Mouse (Mus musculus) midbrain, embryonic 11.5 days (tissue): ENCODE results near the gene Tcf7l1. TPM values are rescaled to one million over a fixed set of nuclear protein-coding genes. Genes with fewer than 3 reads are reported as not detected.

Experiments
- ATAC-seq: fragments of 200-750 bp; cut with Nextera tagmentation; 2 replicates; pipeline ENCODE4 v1.8.0; 2017; ENCODE audit warnings: moderate TSS enrichment, moderate library complexity; ENCODE audit not compliant: low FRiP score
- DNase-seq: peaks from one replicate; pipeline ENCODE4 v3.0.0; 2015; ENCODE audit warnings: low spot score; ENCODE audit errors: missing footprints
- H3K27ac ChIP-seq: fragments of 300-500 bp; sonication (generic); 2 replicates; pipeline ENCODE4 v1.5.1; 2014; ENCODE audit warnings: low read depth, low read length
- H3K27me3 ChIP-seq: fragments of 300-500 bp; sonication (generic); 2 replicates; pipeline ENCODE4 v1.6.1; 2014; ENCODE audit warnings: mild to moderate bottlenecking, low read length, moderate library complexity, mixed read lengths; ENCODE audit not compliant: control insufficient read depth, insufficient read depth
- H3K36me3 ChIP-seq: fragments of 300-500 bp; sonication (generic); 2 replicates; pipeline ENCODE4 v1.6.1; 2014; ENCODE audit warnings: mild to moderate bottlenecking, low read length, moderate library complexity, mixed read lengths; ENCODE audit not compliant: control insufficient read depth, insufficient read depth
- H3K4me1 ChIP-seq: fragments of 300-500 bp; sonication (generic); 2 replicates; pipeline ENCODE4 v1.6.1; 2014; ENCODE audit warnings: low read length; ENCODE audit not compliant: control insufficient read depth, insufficient read depth
- H3K4me2 ChIP-seq: fragments of 300-500 bp; sonication (generic); 2 replicates; pipeline ENCODE4 v1.6.1; 2014; ENCODE audit warnings: mild to moderate bottlenecking, moderate library complexity
- H3K4me3 ChIP-seq: fragments of 300-500 bp; sonication (generic); 2 replicates; pipeline ENCODE4 v1.5.1; 2014; ENCODE audit warnings: low read depth, low read length
- H3K9ac ChIP-seq: fragments of 300-500 bp; sonication (generic); 2 replicates; pipeline ENCODE4 v1.6.1; 2014; ENCODE audit warnings: low read length
- H3K9me3 ChIP-seq: fragments of 300-500 bp; sonication (generic); 2 replicates; pipeline ENCODE4 v1.6.1; 2016; ENCODE audit warnings: low read length; ENCODE audit not compliant: control insufficient read depth
- WGBS: fragments of 180-500 bp; shearing (Covaris S2); extraction: QIAGEN DNeasy Blood & Tissue Kit; methylation state at CpG from one replicate; pipeline ENCODE4 v1.1.7; 2014; 5-methylcytosine and 5-hydroxymethylcytosine counted together
- polyA plus RNA-seq: library from polyadenylated mRNA; unstranded; fragments of >200 nt; fragmentation: Nextera tagmentation; extraction: Ambion mirVana; gene quantifications from 2 replicates; pipeline ENCODE4 v1.2.1, GENCODE M21; 2014

Gene Tcf7l1
- polyA plus RNA-seq, 1 experiment from 2014 or later = 19.8 TPM

DNA sequence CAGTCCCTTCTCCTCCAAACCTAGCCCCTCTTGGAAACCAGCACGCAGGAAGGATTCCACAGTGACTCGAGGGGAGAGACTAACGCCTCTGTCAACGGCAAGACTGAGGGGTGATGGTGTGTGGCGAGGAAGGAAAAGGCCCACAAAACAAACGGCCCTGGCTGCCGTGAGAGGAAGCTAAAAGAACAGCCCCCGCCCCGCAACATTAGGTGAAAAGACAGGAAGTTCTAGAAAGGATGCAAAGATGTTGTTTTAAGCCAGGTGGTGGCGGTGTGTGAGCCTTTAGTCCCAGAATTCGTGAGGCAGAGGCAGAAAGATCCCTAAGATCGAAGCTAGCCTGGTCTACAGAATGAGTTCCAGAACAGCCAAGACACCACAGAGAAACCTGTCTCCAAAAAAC lies 43.3 kb downstream of the Tcf7l1 start:
- H3K27ac ChIP-seq = no peak overlapping the region
- H3K4me3 ChIP-seq = no peak overlapping the region
- no peak for ATAC-seq
- no peaks in the 10 kb centered on the region for H3K27me3 ChIP-seq
- no peak overlapping the region for H3K4me2 ChIP-seq
- H3K9me3 ChIP-seq = no peaks in the 10 kb centered on the region
- H3K9ac ChIP-seq = no peak overlapping the region
- peaks cover 22% of the 10 kb centered on the region for H3K4me1 ChIP-seq
- DNase-seq = no peak
- 74% methylated on average over 12 of the region's 12 CpGs for WGBS
- no peaks in the 10 kb centered on the region for H3K36me3 ChIP-seq

DNA sequence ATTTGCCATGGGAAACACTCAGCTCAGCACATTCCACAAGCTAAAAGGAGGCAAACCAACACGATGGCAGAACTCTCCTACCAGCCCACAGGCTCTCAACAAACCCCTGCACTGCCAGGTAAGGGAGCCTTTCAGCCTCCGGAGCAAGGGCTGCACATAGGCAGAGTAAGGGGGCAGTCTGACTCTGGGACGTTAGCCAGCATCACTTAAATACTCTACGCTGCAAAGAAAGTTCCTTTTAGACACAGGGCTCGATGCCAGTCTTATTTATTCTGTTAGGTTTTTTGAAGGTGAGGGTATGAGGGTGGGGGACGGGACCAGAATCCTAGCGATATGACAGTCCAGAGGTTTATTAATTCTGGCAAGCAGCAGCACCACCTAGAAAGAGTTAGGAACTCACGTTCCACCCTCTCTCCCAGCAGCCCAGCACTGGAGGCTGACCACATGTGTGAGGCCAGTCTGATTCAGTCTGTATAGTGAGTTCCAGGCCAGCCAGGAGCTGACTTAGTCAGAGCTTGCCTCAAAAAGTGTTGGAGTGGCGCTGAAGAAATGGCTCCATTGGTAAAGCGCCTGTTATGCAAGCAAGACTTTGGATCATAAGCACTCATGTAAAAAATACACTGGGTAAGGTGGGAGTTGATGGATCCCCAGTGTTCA lies 44.8 kb downstream of the Tcf7l1 start:
- peaks cover 19% of the 10 kb centered on the region for H3K4me1 ChIP-seq

DNA sequence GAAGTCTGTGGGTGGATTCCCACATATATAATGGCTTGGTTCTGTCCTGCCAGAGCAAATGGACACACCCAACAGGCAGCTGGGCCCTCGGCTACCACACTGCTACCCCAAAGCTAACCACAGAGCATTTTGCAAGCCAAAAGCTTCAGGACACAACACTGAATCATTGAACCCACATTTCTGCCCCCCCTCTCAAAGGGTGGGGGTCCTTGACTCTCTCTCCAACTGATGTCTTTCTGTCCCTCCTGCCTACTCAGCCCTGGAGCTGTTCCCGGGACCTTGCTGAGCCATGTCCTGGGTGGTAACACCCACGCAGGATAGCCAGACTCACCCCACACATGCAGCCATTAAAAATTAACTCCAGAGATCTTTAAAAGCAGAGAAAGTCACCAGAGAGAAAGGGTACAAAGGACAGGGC lies 45.4 kb downstream of the Tcf7l1 start:
- Histone ChIP-seq H3K9ac (no peak overlapping the region), H3K36me3 (no peaks in the 10 kb centered on the region), H3K27ac (no peak overlapping the region), H3K27me3 (no peaks in the 10 kb centered on the region), H3K4me1 (peaks cover 13% of the 10 kb centered on the region), H3K4me3 (no peak overlapping the region), H3K9me3 (no peaks in the 10 kb centered on the region), H3K4me2 (no peak overlapping the region)
- ATAC-seq = no peak
- WGBS = 85% methylated on average over 3 of the region's 3 CpGs
- no peak for DNase-seq

More for the DNA sequence above, 44.8 kb downstream of the Tcf7l1 start:
- Histone ChIP-seq H3K4me3 (no peak overlapping the region), H3K9ac (no peak overlapping the region), H3K36me3 (no peaks in the 10 kb centered on the region), H3K27me3 (no peaks in the 10 kb centered on the region), H3K4me2 (no peak overlapping the region), H3K27ac (no peak overlapping the region), H3K9me3 (no peaks in the 10 kb centered on the region)
- DNase-seq = no peak
- 84% methylated on average over 10 of the region's 10 CpGs for WGBS
- no peak for ATAC-seq

DNA sequence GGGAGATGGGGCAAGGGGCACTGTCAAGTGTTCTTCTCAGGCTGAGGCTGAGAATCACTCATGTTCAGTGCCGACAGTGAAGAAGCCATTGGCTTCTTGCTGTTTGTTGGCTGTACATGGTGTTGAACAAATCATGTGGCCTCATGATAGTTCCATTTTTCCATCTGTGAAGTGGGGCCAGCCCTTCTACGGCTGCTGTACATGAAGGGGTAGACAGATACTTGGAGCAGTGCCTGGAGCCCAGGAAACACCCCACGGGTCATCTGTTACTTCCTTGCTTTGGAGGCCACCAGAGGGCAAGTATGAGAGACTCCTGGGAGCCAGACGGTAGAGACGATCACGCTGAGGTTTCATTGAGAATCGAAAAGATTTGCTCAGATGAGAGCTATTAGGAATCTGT lies 46.7 kb downstream of the Tcf7l1 start:
- DNase-seq = no peak
- no peaks in the 10 kb centered on the region for H3K27me3 ChIP-seq
- H3K4me2 ChIP-seq = no peak overlapping the region
- no peak overlapping the region for H3K4me3 ChIP-seq
- no peak overlapping the region for H3K9ac ChIP-seq
- no peaks in the 10 kb centered on the region for H3K9me3 ChIP-seq
- no peaks in the 10 kb centered on the region for H3K36me3 ChIP-seq
- no peak for ATAC-seq
- 94% methylated on average over 7 of the region's 7 CpGs for WGBS
- 0 out of 2 replicates have a peak, but pooled peaks cover 3% of the 10 kb centered on the region for H3K4me1 ChIP-seq
- no peak overlapping the region for H3K27ac ChIP-seq

DNA sequence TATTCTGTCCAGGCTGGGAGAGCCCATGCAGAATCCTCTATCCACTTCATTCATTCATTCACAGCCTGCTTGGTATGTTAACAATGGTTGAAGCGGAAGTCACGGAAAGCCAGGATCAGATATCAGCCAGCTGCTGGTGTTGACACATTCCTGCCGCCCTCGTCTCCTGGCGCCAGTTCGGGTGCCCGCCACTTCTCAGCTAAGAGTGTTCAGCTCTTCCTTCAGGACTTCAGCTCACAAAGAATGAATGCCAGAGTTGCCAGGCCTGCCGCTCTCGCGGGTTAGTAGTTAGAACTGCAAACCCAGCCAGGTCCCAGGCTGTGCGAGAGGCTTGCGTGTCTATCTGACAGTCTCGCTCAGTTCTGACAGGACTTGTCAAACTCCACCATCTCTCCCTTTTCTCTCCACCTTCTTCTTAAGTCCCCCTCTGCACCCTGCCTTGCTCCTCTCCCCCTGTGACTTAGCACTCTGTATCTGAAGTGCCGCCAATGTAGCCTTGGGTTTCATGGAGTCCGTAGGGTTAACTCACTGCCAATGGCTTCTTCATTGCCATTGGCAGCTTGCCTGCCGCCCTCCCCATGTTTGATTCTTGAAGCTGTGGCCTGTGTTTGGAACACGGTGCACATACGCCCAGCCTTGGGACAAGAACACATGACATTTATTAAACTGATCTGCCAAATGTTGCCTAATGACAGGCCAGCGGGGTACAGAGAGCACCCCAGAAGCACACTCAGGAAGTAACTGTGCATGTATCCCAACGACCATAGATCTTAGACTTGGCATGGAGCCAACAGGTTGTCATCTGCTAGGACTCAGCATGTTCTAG lies 48.2 kb downstream of the Tcf7l1 start:
- Histone ChIP-seq H3K27me3 (no peaks in the 10 kb centered on the region), H3K4me2 (no peak overlapping the region), H3K27ac (no peak overlapping the region), H3K4me1 (0 out of 2 replicates have a peak, but pooled peaks cover 2% of the 10 kb centered on the region), H3K9me3 (no peaks in the 10 kb centered on the region), H3K9ac (no peak overlapping the region), H3K4me3 (no peak overlapping the region), H3K36me3 (no peaks in the 10 kb centered on the region)
- no peak for DNase-seq
- ATAC-seq = peak; percentile 33; the same call in 1 of the 2 replicates
- WGBS = 81% methylated on average over 20 of the region's 20 CpGs

DNA sequence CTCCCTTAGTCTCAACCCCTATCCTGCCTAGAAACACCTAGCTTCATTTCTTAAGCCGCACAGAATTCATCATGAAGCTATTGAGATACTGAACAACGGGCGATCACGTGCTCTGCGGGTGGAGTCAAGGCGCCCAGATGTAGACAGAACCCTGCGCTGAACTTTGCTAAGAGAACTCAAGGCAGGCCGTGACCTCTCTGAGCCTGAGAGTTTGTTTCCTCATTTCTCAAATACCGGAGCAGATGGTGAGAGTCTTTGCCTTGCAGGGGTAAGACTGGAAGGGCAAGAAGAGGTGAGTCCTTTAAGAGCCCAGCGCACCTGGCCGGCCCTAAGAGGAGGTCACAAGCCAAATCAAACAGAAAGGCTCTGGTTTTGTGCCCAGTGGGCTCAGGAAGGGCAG lies 52.2 kb downstream of the Tcf7l1 start:
- Histone ChIP-seq H3K4me3 (no peak overlapping the region), H3K4me2 (no peak overlapping the region), H3K4me1 (peaks cover 6% of the 10 kb centered on the region), H3K9ac (no peak overlapping the region), H3K36me3 (no peaks in the 10 kb centered on the region), H3K27ac (no peak overlapping the region), H3K27me3 (no peaks in the 10 kb centered on the region), H3K9me3 (peaks cover 2% of the 10 kb centered on the region; the same call in 1 of the 2 replicates)
- 93% methylated on average over 11 of the region's 11 CpGs for WGBS
- no peak for ATAC-seq
- DNase-seq = no peak

DNA sequence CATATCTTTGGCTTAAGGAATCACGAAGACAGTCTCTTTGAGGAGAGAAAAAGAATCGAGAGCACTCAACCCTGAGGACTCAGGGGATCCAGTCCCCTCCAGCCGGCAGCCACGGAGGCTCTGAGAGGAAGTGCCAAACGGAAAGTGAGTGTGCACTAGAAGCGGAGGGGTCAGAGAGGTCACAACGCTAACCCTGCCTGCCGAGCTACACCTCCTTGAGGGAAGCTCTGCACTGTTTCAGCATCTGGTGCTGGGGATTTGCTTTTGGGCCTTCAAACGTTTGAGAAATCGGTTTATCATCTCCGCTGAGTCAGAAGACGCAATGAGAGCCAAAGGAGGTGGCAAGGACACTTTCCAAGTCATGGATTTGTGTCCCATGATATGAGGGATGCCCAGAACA lies 53.8 kb downstream of the Tcf7l1 start:
- Histone ChIP-seq H3K27ac (no peak overlapping the region), H3K9ac (no peak overlapping the region), H3K4me2 (no peak overlapping the region), H3K4me3 (no peak overlapping the region), H3K4me1 (peaks cover 9% of the 10 kb centered on the region), H3K27me3 (no peaks in the 10 kb centered on the region), H3K9me3 (peaks cover 2% of the 10 kb centered on the region; the same call in 1 of the 2 replicates), H3K36me3 (no peaks in the 10 kb centered on the region)
- DNase-seq (no peak), ATAC-seq (no peak)
- WGBS = 37% methylated on average over 12 of the region's 12 CpGs

DNA sequence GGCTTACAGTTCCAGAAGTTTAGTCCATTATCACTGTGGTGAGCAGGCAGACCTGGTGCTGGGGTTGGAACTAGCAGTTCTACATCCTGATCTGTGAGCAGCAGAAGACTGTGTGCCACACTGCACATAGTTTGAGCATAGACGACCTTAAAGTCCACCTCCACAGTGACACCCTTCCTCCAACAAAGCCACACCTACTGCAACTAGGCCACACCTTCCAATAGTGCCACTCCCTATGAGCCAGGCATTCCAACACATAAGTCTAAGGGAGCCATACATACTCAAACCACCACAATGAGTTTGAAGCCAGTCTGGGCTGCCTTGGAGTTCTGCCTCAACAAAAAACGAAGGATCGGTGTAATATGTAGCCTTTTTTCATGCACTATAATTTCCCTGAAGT lies 55.7 kb downstream of the Tcf7l1 start:
- Histone ChIP-seq H3K27me3 (no peaks in the 10 kb centered on the region), H3K9ac (no peak overlapping the region), H3K4me2 (no peak overlapping the region), H3K9me3 (peaks cover 2% of the 10 kb centered on the region; the same call in 1 of the 2 replicates), H3K27ac (no peak overlapping the region), H3K4me1 (peaks cover 27% of the 10 kb centered on the region), H3K4me3 (no peak overlapping the region), H3K36me3 (no peaks in the 10 kb centered on the region)
- DNase-seq (no peak), ATAC-seq (no peak)
- 94% methylated on average over 3 of the region's 3 CpGs for WGBS

DNA sequence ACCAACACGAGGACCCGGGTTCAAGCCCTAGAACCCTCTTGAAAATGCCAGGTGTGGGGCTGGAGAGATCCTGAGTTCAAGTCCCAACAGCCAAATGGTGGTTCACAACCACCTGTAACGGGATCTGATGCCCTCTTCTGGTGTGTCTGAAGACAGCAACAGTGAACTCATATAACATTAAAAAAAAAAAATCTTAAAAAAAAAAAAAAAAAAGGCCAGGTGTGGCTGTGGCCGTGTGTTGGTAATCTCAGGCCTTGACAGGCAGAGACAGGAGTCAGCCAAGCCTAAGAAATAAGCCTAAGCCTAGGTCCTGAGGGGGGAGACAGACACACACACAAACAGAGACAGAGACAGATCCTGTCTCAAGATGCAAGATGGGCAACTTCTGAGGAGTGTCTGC lies 56.9 kb downstream of the Tcf7l1 start:
- H3K4me1 ChIP-seq = peaks cover 37% of the 10 kb centered on the region
- H3K27me3 ChIP-seq = no peaks in the 10 kb centered on the region
- 0 out of 2 replicates have a peak overlapping the region, but pooled peaks have one; percentile 1 for H3K27ac ChIP-seq
- H3K9me3 ChIP-seq = peaks cover 2% of the 10 kb centered on the region; the same call in 1 of the 2 replicates
- no peak overlapping the region for H3K4me3 ChIP-seq
- H3K4me2 ChIP-seq = no peak overlapping the region
- no peaks in the 10 kb centered on the region for H3K36me3 ChIP-seq
- 74% methylated on average over 4 of the region's 4 CpGs for WGBS
- H3K9ac ChIP-seq = no peak overlapping the region
- ATAC-seq (no peak), DNase-seq (no peak)
